17 mouse cellular contexts compared by ENCODE assay signal in the genomic region with DNA sequence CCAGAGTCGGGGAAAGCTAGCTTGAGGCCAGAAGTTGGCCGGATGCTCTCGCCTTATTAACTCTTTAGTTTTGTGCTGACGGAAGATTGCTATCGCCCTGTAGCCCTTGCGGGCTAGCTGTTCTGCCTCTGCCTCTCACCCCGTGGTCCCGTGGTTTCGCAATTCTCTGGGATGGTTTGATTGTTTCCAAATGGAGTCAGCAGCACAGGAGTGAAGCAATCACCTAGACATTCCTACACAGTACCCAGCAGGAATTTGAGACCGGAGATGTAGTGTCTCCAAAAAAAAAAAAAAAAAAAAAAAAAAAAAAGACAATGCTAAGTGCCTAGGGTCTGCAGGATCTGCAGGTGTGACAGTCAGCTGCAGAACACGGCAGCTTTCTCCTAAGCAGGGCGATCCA.
DNase-seq lines count a peak whose midpoint lies in the region; ATAC-seq and TF ChIP-seq lines count a peak whose summit lies in the region.
"Had no signal": no experiment of that assay in that cellular context is flagged by ENCODE, and none has a peak within 500 bp of the region (broad histone marks: within the 10 kb centered on the region; RNA-seq: fewer than 3 reads in every experiment).

No protein-coding gene starts in this region.

- 52% methylated on average over 12 of the region's 12 CpGs for WGBS in heart, embryonic 15.5 days
- 36% methylated on average over 12 of the region's 12 CpGs for WGBS in heart, embryonic 10.5 days
- 47% methylated on average over 12 of the region's 12 CpGs for WGBS in embryonic facial prominence, embryonic 10.5 days
- WGBS in liver, adult 2 months: 20% methylated on average over 12 of the region's 12 CpGs

- no peak overlapping the region for H3K4me3 ChIP-seq in heart, embryonic 15.5 days
- H3K4me3 ChIP-seq in heart, embryonic 10.5 days: no peak overlapping the region
- no peak overlapping the region for H3K4me3 ChIP-seq in embryonic facial prominence, embryonic 10.5 days
- no peak overlapping the region for H3K4me3 ChIP-seq in liver, adult 2 months (ENCODE audit: insufficient read depth, low read depth, low read length)
- H3K4me3 ChIP-seq: forebrain, embryonic 13.5 days; intestine, embryonic 15.5 days; limb, embryonic 12.5 days had no signal

- no peak for TF ChIP-seq POLR2A in liver, adult 2 months (IDR thresholded peaks at IDR 0.05; ENCODE audit: extremely low read depth, insufficient read depth, low read length)

- H3K9ac ChIP-seq in heart, embryonic 15.5 days: no peak overlapping the region
- H3K9ac ChIP-seq in liver, adult 2 months (ENCODE audit: low read depth, low read length): no peak overlapping the region
- H3K9ac ChIP-seq: forebrain, embryonic 13.5 days; intestine, embryonic 15.5 days; limb, embryonic 12.5 days had no signal

- no peaks in the 10 kb centered on the region for H3K36me3 ChIP-seq in heart, embryonic 15.5 days
- H3K36me3 ChIP-seq in heart, embryonic 10.5 days: no peaks in the 10 kb centered on the region
- H3K36me3 ChIP-seq in embryonic facial prominence, embryonic 10.5 days (replicated peaks): no peaks in the 10 kb centered on the region
- H3K36me3 ChIP-seq in liver, adult 2 months (ENCODE audit: control insufficient read depth, insufficient read depth, low read length): no peaks in the 10 kb centered on the region
- H3K36me3 ChIP-seq: intestine, embryonic 15.5 days; limb, embryonic 12.5 days had no signal

- TF ChIP-seq CTCF in liver, adult 2 months (IDR thresholded peaks at IDR 0.05; ENCODE audit: low read depth, low read length): no peak

- no peaks in the 10 kb centered on the region for H3K9me3 ChIP-seq in heart, embryonic 15.5 days (replicated peaks)
- no peaks in the 10 kb centered on the region for H3K9me3 ChIP-seq in heart, embryonic 10.5 days
- no peaks in the 10 kb centered on the region for H3K9me3 ChIP-seq in embryonic facial prominence, embryonic 10.5 days
- H3K9me3 ChIP-seq: forebrain, embryonic 13.5 days; intestine, embryonic 15.5 days; limb, embryonic 12.5 days had no signal

- H3K4me2 ChIP-seq in heart, embryonic 15.5 days: peak overlapping the region; percentile 30; the same call in 1 of the 2 replicates
- H3K4me2 ChIP-seq: forebrain, embryonic 13.5 days; intestine, embryonic 15.5 days; limb, embryonic 12.5 days had no signal

- H3K4me1 ChIP-seq in heart, embryonic 15.5 days (replicated peaks): peaks cover 32% of the 10 kb centered on the region
- peaks cover 38% of the 10 kb centered on the region for H3K4me1 ChIP-seq in heart, embryonic 10.5 days
- peaks cover 21% of the 10 kb centered on the region for H3K4me1 ChIP-seq in embryonic facial prominence, embryonic 10.5 days
- peaks cover 2% of the 10 kb centered on the region; the same call in 1 of the 2 replicates for H3K4me1 ChIP-seq in liver, adult 2 months (ENCODE audit: control insufficient read depth, insufficient read depth, low read length)
- H3K4me1 ChIP-seq: forebrain, embryonic 13.5 days; intestine, embryonic 15.5 days; limb, embryonic 12.5 days had no signal

- DNase-seq in heart, embryonic 10.5 days (ENCODE audit: low spot score): no peak
- DNase-seq in embryonic facial prominence, embryonic 10.5 days (ENCODE audit: low spot score): peak; percentile 44
- DNase-seq in liver, adult 2 months (ENCODE audit: extremely low read depth, low read depth, low spot score): peak; percentile 63
- DNase-seq in lung, postnatal 36 days: peak; percentile 46
- DNase-seq in spleen, postnatal 4 days (ENCODE audit: low spot score in 2 of 2): no peak
- no peak for DNase-seq in layer of hippocampus, postnatal 10 days (ENCODE audit: low spot score in 2 of 2)
- no peak for DNase-seq in cerebellum, adult 11 months
- DNase-seq: cerebellum, adult 11-12 months; embryo, embryonic 11 days; gastrocnemius, postnatal 36 days; heart, postnatal 36 days; kidney, postnatal 14 days; thymus, postnatal 25 days had no signal

- no peaks in the 10 kb centered on the region for H3K79me2 ChIP-seq in liver, adult 2 months (ENCODE audit: control insufficient read depth, insufficient read depth, low read length)

- H3K27ac ChIP-seq in heart, embryonic 15.5 days: no peak overlapping the region
- no peak overlapping the region for H3K27ac ChIP-seq in heart, embryonic 10.5 days
- no peak overlapping the region for H3K27ac ChIP-seq in embryonic facial prominence, embryonic 10.5 days (replicated peaks)
- H3K27ac ChIP-seq in liver, adult 2 months (replicated peaks; ENCODE audit: insufficient read depth, low read depth, low read length): no peak overlapping the region
- H3K27ac ChIP-seq: forebrain, embryonic 13.5 days; intestine, embryonic 15.5 days; limb, embryonic 12.5 days had no signal

- ATAC-seq in heart, embryonic 15.5 days (replicated peaks; ENCODE audit: insufficient number of reproducible peaks, insufficient read depth, low FRiP score, low read depth): no peak
- ATAC-seq: forebrain, embryonic 13.5 days; intestine, embryonic 15.5 days had no signal

- no peaks in the 10 kb centered on the region; the same call in 1 of the 2 replicates for H3K27me3 ChIP-seq in heart, embryonic 15.5 days
- peaks cover 22% of the 10 kb centered on the region for H3K27me3 ChIP-seq in heart, embryonic 10.5 days (ENCODE audit: insufficient read depth, poor library complexity, severe bottlenecking)
- peaks cover 17% of the 10 kb centered on the region for H3K27me3 ChIP-seq in embryonic facial prominence, embryonic 10.5 days (replicated peaks; ENCODE audit: low read depth, poor library complexity, severe bottlenecking)
- H3K27me3 ChIP-seq in liver, adult 2 months (ENCODE audit: control insufficient read depth, insufficient read depth, low read length): no peaks in the 10 kb centered on the region
- H3K27me3 ChIP-seq: forebrain, embryonic 13.5 days had no signal

Comparison
In these comparisons a context has a peak if more than half of its experiments do, and no peak if none do; other contexts are left out.
1. DNase-seq: peak in embryonic facial prominence, embryonic 10.5 days (single experiment), liver, adult 2 months (single experiment) and lung, postnatal 36 days (single experiment); none in heart, embryonic 10.5 days (single experiment), spleen, postnatal 4 days (0 of 2), layer of hippocampus, postnatal 10 days (0 of 2) and cerebellum, adult 11 months (single experiment).